ENCODE assay signal across 14 mouse cellular contexts in the genomic region with DNA sequence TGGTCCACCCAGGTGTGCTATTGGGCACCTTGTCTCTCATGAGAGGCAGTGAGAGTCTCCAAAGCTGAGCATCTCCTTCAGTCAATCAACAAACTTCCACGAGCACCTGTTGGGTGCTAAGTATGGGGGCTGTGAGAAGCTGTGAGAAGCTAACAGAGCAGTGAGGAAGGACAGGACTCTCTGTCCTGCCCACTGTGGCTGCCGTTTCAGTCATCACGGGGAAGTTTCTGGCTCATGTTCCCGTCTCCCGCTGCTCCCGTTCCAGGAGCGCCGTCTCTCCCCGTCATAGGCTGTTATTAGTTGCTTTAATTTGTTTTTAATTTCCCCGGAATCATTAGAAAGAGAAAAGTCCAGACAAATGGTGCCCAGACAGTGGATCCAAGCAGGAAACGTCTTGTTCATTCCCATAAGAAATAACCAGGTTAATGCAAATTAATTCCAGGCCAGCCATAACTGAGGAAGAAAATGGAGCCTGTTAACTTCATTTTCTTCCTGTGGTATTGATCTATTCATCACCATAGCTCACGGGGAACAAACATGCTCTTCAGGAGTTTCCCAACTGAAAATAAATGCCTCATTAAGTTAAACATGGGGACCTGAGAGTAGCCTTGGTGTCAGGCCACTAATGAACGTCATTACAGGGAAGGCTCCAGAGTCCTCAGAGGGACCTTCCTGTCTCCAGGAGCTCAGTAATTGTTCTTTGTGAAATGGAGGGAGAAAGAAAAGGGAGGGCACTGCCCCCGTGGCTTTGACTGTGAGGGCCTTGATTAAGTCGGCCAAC.
DNase-seq lines count a peak whose midpoint lies in the region; ATAC-seq and TF ChIP-seq lines count a peak whose summit lies in the region.
"Had no signal": no experiment of that assay in that cellular context is flagged by ENCODE, and none has a peak within 500 bp of the region (broad histone marks: within the 10 kb centered on the region; RNA-seq: fewer than 3 reads in every experiment).

No protein-coding gene starts in this region.

- H3K36me3 ChIP-seq in embryonic facial prominence, embryonic 10.5 days (replicated peaks), result no peaks in the 10 kb centered on the region
- H3K36me3 ChIP-seq in forebrain, embryonic 11.5 days (ENCODE audit: control insufficient read depth, insufficient read depth, low read length), result no peaks in the 10 kb centered on the region
- no peaks in the 10 kb centered on the region for H3K36me3 ChIP-seq in hindbrain, embryonic 14.5 days (replicated peaks; ENCODE audit: control insufficient read depth, insufficient read depth)
- no peaks in the 10 kb centered on the region for H3K36me3 ChIP-seq in midbrain, postnatal 0 days (ENCODE audit: insufficient read depth, low read length)
- H3K36me3 ChIP-seq in heart, embryonic 11.5 days (ENCODE audit: control insufficient read depth, insufficient read depth, low read length), result no peaks in the 10 kb centered on the region
- H3K36me3 ChIP-seq: heart, embryonic 15.5 days had no signal

- peak; percentile 77 for ATAC-seq in forebrain, embryonic 11.5 days (replicated peaks; ENCODE audit: low FRiP score)
- ATAC-seq in hindbrain, embryonic 14.5 days (ENCODE audit: low FRiP score), result peak; percentile 68
- no peak for ATAC-seq in midbrain, postnatal 0 days (ENCODE audit: low FRiP score)
- ATAC-seq in heart, embryonic 11.5 days (replicated peaks; ENCODE audit: insufficient number of reproducible peaks, low FRiP score, low TSS enrichment), result no peak

- H3K4me2 ChIP-seq in forebrain, embryonic 11.5 days (ENCODE audit: low read depth, low read length, severe bottlenecking), result no peak overlapping the region
- no peak overlapping the region for H3K4me2 ChIP-seq in hindbrain, embryonic 14.5 days (replicated peaks)
- no peak overlapping the region for H3K4me2 ChIP-seq in midbrain, postnatal 0 days (ENCODE audit: low read depth, low read length, poor library complexity, severe bottlenecking)
- no peak overlapping the region for H3K4me2 ChIP-seq in heart, embryonic 11.5 days
- H3K4me2 ChIP-seq: heart, embryonic 15.5 days had no signal

- H3K9me3 ChIP-seq in embryonic facial prominence, embryonic 10.5 days, result no peaks in the 10 kb centered on the region
- H3K9me3 ChIP-seq in forebrain, embryonic 11.5 days (ENCODE audit: control insufficient read depth, low read length), result no peaks in the 10 kb centered on the region
- no peaks in the 10 kb centered on the region for H3K9me3 ChIP-seq in hindbrain, embryonic 14.5 days (ENCODE audit: control insufficient read depth, low read length)
- no peaks in the 10 kb centered on the region for H3K9me3 ChIP-seq in midbrain, postnatal 0 days (ENCODE audit: low read length)
- no peaks in the 10 kb centered on the region for H3K9me3 ChIP-seq in heart, embryonic 11.5 days (replicated peaks; ENCODE audit: control insufficient read depth, low read length)
- H3K9me3 ChIP-seq: heart, embryonic 15.5 days had no signal

- H3K9ac ChIP-seq in forebrain, embryonic 11.5 days (ENCODE audit: low read length), result no peak overlapping the region
- H3K9ac ChIP-seq in hindbrain, embryonic 14.5 days, result no peak overlapping the region
- H3K9ac ChIP-seq in midbrain, postnatal 0 days (replicated peaks; ENCODE audit: low read length, poor library complexity, severe bottlenecking), result no peak overlapping the region
- no peak overlapping the region for H3K9ac ChIP-seq in heart, embryonic 11.5 days (ENCODE audit: low read depth, low read length)
- H3K9ac ChIP-seq: heart, embryonic 15.5 days had no signal

- no peak for TF ChIP-seq CTCF in midbrain, postnatal 0 days (IDR thresholded peaks at IDR 0.05)

- H3K4me1 ChIP-seq in embryonic facial prominence, embryonic 10.5 days, result peaks cover 24% of the 10 kb centered on the region
- peaks cover 6% of the 10 kb centered on the region; the same call in 1 of the 2 replicates for H3K4me1 ChIP-seq in forebrain, embryonic 11.5 days (replicated peaks; ENCODE audit: control insufficient read depth, insufficient read depth, low read length)
- H3K4me1 ChIP-seq in hindbrain, embryonic 14.5 days (replicated peaks; ENCODE audit: control insufficient read depth, insufficient read depth, low read length), result 0 out of 2 replicates have a peak, but pooled peaks cover 9% of the 10 kb centered on the region
- peaks cover 3% of the 10 kb centered on the region; the same call in 1 of the 2 replicates for H3K4me1 ChIP-seq in midbrain, postnatal 0 days (ENCODE audit: insufficient read depth, low read length)
- no peaks in the 10 kb centered on the region for H3K4me1 ChIP-seq in heart, embryonic 11.5 days (ENCODE audit: control insufficient read depth, insufficient read depth, low read length)
- H3K4me1 ChIP-seq: heart, embryonic 15.5 days; megakaryocyte, embryonic 14.5 days had no signal

- 49% methylated on average over 15 of the region's 15 CpGs for WGBS in embryonic facial prominence, embryonic 10.5 days
- 31% methylated on average over 15 of the region's 15 CpGs for WGBS in forebrain, embryonic 11.5 days
- WGBS in hindbrain, embryonic 14.5 days, result 37% methylated on average over 15 of the region's 15 CpGs
- 42% methylated on average over 15 of the region's 15 CpGs for WGBS in midbrain, postnatal 0 days
- WGBS in heart, embryonic 11.5 days (ENCODE audit: insufficient replicate concordance), result 71% methylated on average over 15 of the region's 15 CpGs

- H3K27ac ChIP-seq in embryonic facial prominence, embryonic 10.5 days (replicated peaks), result peak overlapping the region; percentile 61; the same call in 1 of the 2 replicates
- peak overlapping the region; percentile 66 for H3K27ac ChIP-seq in forebrain, embryonic 11.5 days (ENCODE audit: low read depth, low read length)
- H3K27ac ChIP-seq in hindbrain, embryonic 14.5 days, result 0 out of 2 replicates have a peak overlapping the region, but pooled peaks have one; percentile 3
- H3K27ac ChIP-seq in midbrain, postnatal 0 days (ENCODE audit: low read depth, low read length), result no peak overlapping the region
- H3K27ac ChIP-seq in heart, embryonic 11.5 days (ENCODE audit: low read depth, low read length), result no peak overlapping the region
- H3K27ac ChIP-seq: heart, embryonic 15.5 days had no signal

- peak; percentile 41 for DNase-seq in embryonic facial prominence, embryonic 10.5 days (ENCODE audit: low spot score)
- peak; percentile 80 for DNase-seq in forebrain, embryonic 11.5 days (ENCODE audit: low spot score)
- peak; percentile 38 for DNase-seq in hindbrain, embryonic 14.5 days (ENCODE audit: low spot score)
- peak; percentile 64 for DNase-seq in midbrain, postnatal 0 days (ENCODE audit: low spot score)
- no peak for DNase-seq in thymus, postnatal 14 days
- DNase-seq in MN1 (ENCODE audit: low spot score), result no peak
- DNase-seq: adrenal gland, postnatal 36 days; cerebellum, adult 2 months; gastrocnemius, postnatal 25 days; kidney, adult 11 months; lung, adult 18-20 months had no signal

- H3K27me3 ChIP-seq in embryonic facial prominence, embryonic 10.5 days (replicated peaks; ENCODE audit: low read depth, poor library complexity, severe bottlenecking), result peaks cover 6% of the 10 kb centered on the region
- H3K27me3 ChIP-seq in forebrain, embryonic 11.5 days (ENCODE audit: control insufficient read depth, insufficient read depth, low read length), result no peaks in the 10 kb centered on the region
- no peaks in the 10 kb centered on the region for H3K27me3 ChIP-seq in hindbrain, embryonic 14.5 days (ENCODE audit: control insufficient read depth, insufficient read depth, low read length)
- no peaks in the 10 kb centered on the region for H3K27me3 ChIP-seq in midbrain, postnatal 0 days (ENCODE audit: insufficient read depth, low read length)
- peaks cover 3% of the 10 kb centered on the region; the same call in 1 of the 2 replicates for H3K27me3 ChIP-seq in heart, embryonic 11.5 days (ENCODE audit: control insufficient read depth, insufficient read depth, low read length)
- H3K27me3 ChIP-seq: heart, embryonic 15.5 days had no signal

- no peak overlapping the region for H3K4me3 ChIP-seq in embryonic facial prominence, embryonic 10.5 days
- no peak overlapping the region for H3K4me3 ChIP-seq in forebrain, embryonic 11.5 days (ENCODE audit: low read depth, low read length)
- no peak overlapping the region for H3K4me3 ChIP-seq in hindbrain, embryonic 14.5 days (replicated peaks; ENCODE audit: low read length)
- H3K4me3 ChIP-seq in midbrain, postnatal 0 days (ENCODE audit: low read depth, low read length), result no peak overlapping the region
- H3K4me3 ChIP-seq in heart, embryonic 11.5 days (ENCODE audit: low read depth, low read length), result no peak overlapping the region
- H3K4me3 ChIP-seq: heart, embryonic 15.5 days; megakaryocyte, embryonic 14.5 days had no signal

Comparison
In these comparisons a context has a peak if more than half of its experiments do, and no peak if none do; other contexts are left out.
1. DNase-seq: peak in embryonic facial prominence, embryonic 10.5 days (single experiment), forebrain, embryonic 11.5 days (single experiment), hindbrain, embryonic 14.5 days (single experiment) and midbrain, postnatal 0 days (single experiment); none in thymus, postnatal 14 days (single experiment) and MN1 (single experiment).
2. H3K27ac ChIP-seq: peak in embryonic facial prominence, embryonic 10.5 days (single experiment), forebrain, embryonic 11.5 days (single experiment) and hindbrain, embryonic 14.5 days (single experiment); none in midbrain, postnatal 0 days (single experiment) and heart, embryonic 11.5 days (single experiment).
3. ATAC-seq: peak in forebrain, embryonic 11.5 days (single experiment) and hindbrain, embryonic 14.5 days (single experiment); none in midbrain, postnatal 0 days (single experiment) and heart, embryonic 11.5 days (single experiment).